Comparison of ENCODE assay signal across 10 mouse cellular contexts in the genomic region with DNA sequence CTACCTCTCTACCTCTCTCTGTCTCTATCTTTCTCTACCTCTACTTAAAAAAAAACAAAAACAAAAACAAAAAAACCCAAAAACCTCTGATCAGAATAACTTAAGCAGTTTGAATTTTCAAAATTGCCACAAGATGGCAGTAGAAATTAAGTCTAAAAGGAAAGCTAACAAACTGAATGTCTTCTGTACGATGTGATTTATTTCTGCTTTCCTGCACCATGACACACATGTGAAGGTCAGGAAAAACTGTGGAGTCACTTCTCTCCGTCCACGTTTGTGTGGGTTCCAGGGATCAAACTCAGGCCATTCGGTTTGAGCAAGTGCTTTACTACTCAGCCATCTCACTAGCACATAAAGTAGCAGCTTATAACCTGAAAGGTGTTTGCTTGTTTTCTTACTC. TPM values are rescaled to one million over a fixed set of nuclear protein-coding genes. Genes with fewer than 3 reads are reported as not detected.
DNase-seq lines count a peak whose midpoint lies in the region; ATAC-seq and TF ChIP-seq lines count a peak whose summit lies in the region.
"Had no signal": no experiment of that assay in that cellular context is flagged by ENCODE, and none has a peak within 500 bp of the region (broad histone marks: within the 10 kb centered on the region; RNA-seq: fewer than 3 reads in every experiment).

No protein-coding gene starts in this region.

- no peak for ATAC-seq in CD4-positive, CD25-positive, alpha-beta regulatory T cell, adult 4 months
- ATAC-seq in kidney, embryonic 16.5 days (ENCODE audit: low FRiP score, low TSS enrichment) = no peak
- ATAC-seq in embryonic facial prominence, embryonic 14.5 days (ENCODE audit: low read depth) = no peak; the same call in 1 of the 2 replicates
- ATAC-seq in stomach, postnatal 0 days (ENCODE audit: low FRiP score, low TSS enrichment) = no peak
- no peak for ATAC-seq in midbrain, embryonic 15.5 days (replicated peaks)

- TF ChIP-seq RAD21 in MEL (IDR thresholded peaks at IDR 0.05; ENCODE audit: low read depth, low read length) = peak; percentile 76

- TF ChIP-seq EP300 in MEL (IDR thresholded peaks at IDR 0.05; ENCODE audit: low read depth in 1 of 2, low read length in 2 of 2) = no peak
- no peak for TF ChIP-seq EP300 in stomach, postnatal 0 days (optimal IDR thresholded peaks at IDR 0.05)

- no peaks in the 10 kb centered on the region for H3K36me3 ChIP-seq in kidney, embryonic 16.5 days (ENCODE audit: insufficient read depth, low read length)
- H3K36me3 ChIP-seq in MEL (ENCODE audit: control insufficient read depth in 1 of 2, insufficient read depth in 2 of 2, low read length in 2 of 2) = no peaks in the 10 kb centered on the region
- no peaks in the 10 kb centered on the region for H3K36me3 ChIP-seq in embryonic facial prominence, embryonic 14.5 days (ENCODE audit: control insufficient read depth, insufficient read depth, low read length)
- no peaks in the 10 kb centered on the region for H3K36me3 ChIP-seq in stomach, postnatal 0 days (ENCODE audit: control insufficient read depth, insufficient read depth, low read length)
- H3K36me3 ChIP-seq in midbrain, embryonic 15.5 days (replicated peaks) = no peaks in the 10 kb centered on the region

- peak; percentile 63 for DNase-seq in CD4-positive, CD25-positive, alpha-beta regulatory T cell, adult 2 months (ENCODE audit: low read depth, low spot score)
- peak; percentile 43 for DNase-seq in kidney, adult 18-20 months
- peak; percentile 63 for DNase-seq in MEL (ENCODE audit: low read depth, low spot score)
- peak; percentile 76 for DNase-seq in embryonic facial prominence, embryonic 14.5 days (ENCODE audit: low spot score)
- DNase-seq in stomach, postnatal 0 days (ENCODE audit: low spot score) = no peak

- peaks cover 9% of the 10 kb centered on the region; the same call in 1 of the 2 replicates for H3K27me3 ChIP-seq in kidney, embryonic 16.5 days (ENCODE audit: insufficient read depth, low read length)
- peaks cover 3 to 11% of the 10 kb centered on the region in 2 experiments; a peak in 2 of 4 replicates for H3K27me3 ChIP-seq in MEL (ENCODE audit: control insufficient read depth in 1 of 2, insufficient read depth in 2 of 2, low read length in 2 of 2)
- H3K27me3 ChIP-seq in embryonic facial prominence, embryonic 14.5 days (replicated peaks; ENCODE audit: control insufficient read depth, insufficient read depth, low read length) = no peaks in the 10 kb centered on the region
- H3K27me3 ChIP-seq in stomach, postnatal 0 days (ENCODE audit: control insufficient read depth, insufficient read depth, low read length) = no peaks in the 10 kb centered on the region
- H3K27me3 ChIP-seq in midbrain, embryonic 15.5 days (replicated peaks) = peaks cover 5% of the 10 kb centered on the region; the same call in 1 of the 2 replicates

- WGBS in kidney, embryonic 16.5 days = 3% methylated on average over 4 of the region's 4 CpGs
- 3% methylated on average over 4 of the region's 4 CpGs for WGBS in embryonic facial prominence, embryonic 14.5 days
- WGBS in stomach, postnatal 0 days = 1% methylated on average over 4 of the region's 4 CpGs
- WGBS in midbrain, embryonic 15.5 days = 4% methylated on average over 4 of the region's 4 CpGs

- H3K9ac ChIP-seq in kidney, embryonic 16.5 days (replicated peaks; ENCODE audit: low read length) = no peak overlapping the region
- H3K9ac ChIP-seq in MEL (ENCODE audit: control insufficient read depth, low read depth, low read length, poor library complexity, severe bottlenecking) = no peak overlapping the region
- no peak overlapping the region for H3K9ac ChIP-seq in embryonic facial prominence, embryonic 14.5 days (ENCODE audit: low read depth, low read length)
- no peak overlapping the region for H3K9ac ChIP-seq in stomach, postnatal 0 days (ENCODE audit: low read length)
- H3K9ac ChIP-seq in midbrain, embryonic 15.5 days = no peak overlapping the region

- no peak overlapping the region for H3K4me3 ChIP-seq in kidney, embryonic 16.5 days (ENCODE audit: low read length)
- no peak overlapping the region for H3K4me3 ChIP-seq in MEL (ENCODE audit: control insufficient read depth in 1 of 2, insufficient read depth in 1 of 2, low read depth in 2 of 2, low read length in 2 of 2)
- no peak overlapping the region for H3K4me3 ChIP-seq in embryonic facial prominence, embryonic 14.5 days (ENCODE audit: low read depth, low read length)
- H3K4me3 ChIP-seq in stomach, postnatal 0 days (ENCODE audit: low read depth, low read length) = no peak overlapping the region
- no peak overlapping the region for H3K4me3 ChIP-seq in midbrain, embryonic 15.5 days

- no peak for TF ChIP-seq POLR2A in MEL (IDR thresholded peaks at IDR 0.05; ENCODE audit: control insufficient read depth in 1 of 2, insufficient read depth in 1 of 2, low read depth in 1 of 2, low read length in 2 of 2, poor library complexity in 1 of 2)

- H3K9me3 ChIP-seq in kidney, embryonic 16.5 days (ENCODE audit: low read length) = no peaks in the 10 kb centered on the region
- H3K9me3 ChIP-seq in MEL (replicated peaks; ENCODE audit: insufficient read depth, low read length) = no peaks in the 10 kb centered on the region
- no peaks in the 10 kb centered on the region for H3K9me3 ChIP-seq in embryonic facial prominence, embryonic 14.5 days (ENCODE audit: control insufficient read depth, low read length)
- H3K9me3 ChIP-seq in stomach, postnatal 0 days (ENCODE audit: control insufficient read depth, low read length) = no peaks in the 10 kb centered on the region
- H3K9me3 ChIP-seq in midbrain, embryonic 15.5 days = no peaks in the 10 kb centered on the region

- peak in 2 of 3 experiments; percentile 28 to 67; a peak in 3 of 6 replicates for TF ChIP-seq CTCF in MEL (IDR thresholded peaks at IDR 0.05 in 2 of 3, conservative IDR thresholded peaks at IDR 0.05 in 1 of 3; ENCODE audit: control insufficient read depth in 1 of 3, insufficient read depth in 1 of 3, low read depth in 2 of 3, low read length in 3 of 3, poor library complexity in 1 of 3, severe bottlenecking in 1 of 3)
- TF ChIP-seq CTCF in stomach, postnatal 0 days (IDR thresholded peaks at IDR 0.05; ENCODE audit: low read depth) = peak; percentile 73

- peaks cover 3% of the 10 kb centered on the region for H3K4me1 ChIP-seq in kidney, embryonic 16.5 days (ENCODE audit: insufficient read depth, low read length)
- no peaks in the 10 kb centered on the region for H3K4me1 ChIP-seq in MEL (ENCODE audit: control insufficient read depth in 1 of 2, insufficient read depth in 2 of 2, low read length in 2 of 2)
- H3K4me1 ChIP-seq in embryonic facial prominence, embryonic 14.5 days (ENCODE audit: control insufficient read depth, insufficient read depth, low read length) = no peaks in the 10 kb centered on the region
- no peaks in the 10 kb centered on the region for H3K4me1 ChIP-seq in stomach, postnatal 0 days (replicated peaks; ENCODE audit: control insufficient read depth, insufficient read depth)
- H3K4me1 ChIP-seq in midbrain, embryonic 15.5 days = no peaks in the 10 kb centered on the region

- no peaks in the 10 kb centered on the region for H3K79me2 ChIP-seq in MEL (ENCODE audit: control insufficient read depth, insufficient read depth, low read length, poor library complexity)

- no peak overlapping the region for H3K27ac ChIP-seq in kidney, embryonic 16.5 days (ENCODE audit: low read length)
- H3K27ac ChIP-seq in MEL (ENCODE audit: control insufficient read depth, low read depth, low read length) = no peak overlapping the region
- no peak overlapping the region for H3K27ac ChIP-seq in embryonic facial prominence, embryonic 14.5 days (replicated peaks; ENCODE audit: low read depth, low read length)
- H3K27ac ChIP-seq in stomach, postnatal 0 days (replicated peaks) = no peak overlapping the region
- no peak overlapping the region for H3K27ac ChIP-seq in midbrain, embryonic 15.5 days
- H3K27ac ChIP-seq: macrophage had no signal

- H3K4me2 ChIP-seq in kidney, embryonic 16.5 days (replicated peaks; ENCODE audit: low read depth, low read length) = no peak overlapping the region
- H3K4me2 ChIP-seq in embryonic facial prominence, embryonic 14.5 days (ENCODE audit: low read depth, low read length) = no peak overlapping the region
- no peak overlapping the region; the same call in 1 of the 2 replicates for H3K4me2 ChIP-seq in stomach, postnatal 0 days (replicated peaks; ENCODE audit: low read depth)
- no peak overlapping the region for H3K4me2 ChIP-seq in midbrain, embryonic 15.5 days

RNA-seq across cellular contexts. Expression of a gene that starts 27.3 kb away (rescaled TPM):
- 1 to 10 TPM; 3.4 to 7.6 TPM for polyA plus RNA-seq in CD4-positive, CD25-positive, alpha-beta regulatory T cell, adult 4 months (2017; shearing (Covaris generic))
- 18.0 and 19.9 TPM in 2 replicates for polyA plus RNA-seq in kidney, embryonic 16.5 days (2015; fragmentation: Nextera tagmentation; extraction: Ambion mirVana)
- total RNA-seq in MEL (2012; rRNA removed) = 4.7 and 4.9 TPM in 2 replicates
- polyA plus RNA-seq in MEL (2012; ENCODE audit: insufficient read depth in 1 of 2, insufficient read length in 2 of 2, low read depth in 1 of 2, low replicate concordance in 2 of 2, missing spikeins in 1 of 2) = 1 to 10 TPM in 1 of 2 experiments, not detected in 1; 8.5 TPM
- polyA plus RNA-seq in embryonic facial prominence, embryonic 14.5 days (2014; fragmentation: Nextera tagmentation; extraction: Ambion mirVana) = 9.1 and 11.5 TPM in 2 replicates
- polyA plus RNA-seq in stomach, postnatal 0 days (2015; fragmentation: Nextera tagmentation; extraction: Ambion mirVana) = 4.5 and 5.0 TPM in 2 replicates
- 13.6 and 14.5 TPM in 2 replicates for polyA plus RNA-seq in midbrain, embryonic 15.5 days (2015; fragmentation: Nextera tagmentation; extraction: Ambion mirVana)

RNA-seq across cellular contexts. Expression of a gene that starts 29.5 kb away (rescaled TPM):
- polyA plus RNA-seq in CD4-positive, CD25-positive, alpha-beta regulatory T cell, adult 4 months (2017; shearing (Covaris generic)) = not detected
- 0.16 and 0.59 TPM in 2 replicates for polyA plus RNA-seq in kidney, embryonic 16.5 days (2015; fragmentation: Nextera tagmentation; extraction: Ambion mirVana)
- total RNA-seq in MEL (2012; rRNA removed) = not detected in 2 replicates
- not detected for polyA plus RNA-seq in MEL (2012; ENCODE audit: insufficient read depth in 1 of 2, insufficient read length in 2 of 2, low read depth in 1 of 2, low replicate concordance in 2 of 2, missing spikeins in 1 of 2)
- not detected in 2 replicates for polyA plus RNA-seq in embryonic facial prominence, embryonic 14.5 days (2014; fragmentation: Nextera tagmentation; extraction: Ambion mirVana)
- polyA plus RNA-seq in stomach, postnatal 0 days (2015; fragmentation: Nextera tagmentation; extraction: Ambion mirVana) = not detected in 2 replicates
- polyA plus RNA-seq in midbrain, embryonic 15.5 days (2015; fragmentation: Nextera tagmentation; extraction: Ambion mirVana) = not detected in 2 replicates
- polyA plus RNA-seq: C2C12, macrophage had no signal

RNA-seq across cellular contexts. Expression of a gene that starts 33.9 kb away (rescaled TPM):
- 1 to 10 TPM in 1 of 2 experiments, not detected in 1; 1.1 TPM for polyA plus RNA-seq in CD4-positive, CD25-positive, alpha-beta regulatory T cell, adult 4 months (2017; shearing (Covaris generic))
- 1.6 and 1.7 TPM in 2 replicates for polyA plus RNA-seq in kidney, embryonic 16.5 days (2015; fragmentation: Nextera tagmentation; extraction: Ambion mirVana)
- 0.56 and 0.73 TPM in 2 replicates for total RNA-seq in MEL (2012; rRNA removed)
- 1 to 10 TPM in 1 of 2 experiments, not detected in 1; 1.2 TPM for polyA plus RNA-seq in MEL (2012; ENCODE audit: insufficient read depth in 1 of 2, insufficient read length in 2 of 2, low read depth in 1 of 2, low replicate concordance in 2 of 2, missing spikeins in 1 of 2)
- 2.1 and 2.4 TPM in 2 replicates for polyA plus RNA-seq in embryonic facial prominence, embryonic 14.5 days (2014; fragmentation: Nextera tagmentation; extraction: Ambion mirVana)
- polyA plus RNA-seq in stomach, postnatal 0 days (2015; fragmentation: Nextera tagmentation; extraction: Ambion mirVana) = 1.7 and 2.2 TPM in 2 replicates
- polyA plus RNA-seq in midbrain, embryonic 15.5 days (2015; fragmentation: Nextera tagmentation; extraction: Ambion mirVana) = 3.3 and 3.4 TPM in 2 replicates

RNA-seq across cellular contexts. Expression of a gene that starts 39.7 kb away (rescaled TPM):
- polyA plus RNA-seq in CD4-positive, CD25-positive, alpha-beta regulatory T cell, adult 4 months (2017; shearing (Covaris generic)) = 1 to 10 TPM; 1.3 to 2.7 TPM
- 5.0 and 5.1 TPM in 2 replicates for polyA plus RNA-seq in kidney, embryonic 16.5 days (2015; fragmentation: Nextera tagmentation; extraction: Ambion mirVana)
- total RNA-seq in MEL (2012; rRNA removed) = 10.5 and 12.5 TPM in 2 replicates
- polyA plus RNA-seq in MEL (2012; ENCODE audit: insufficient read depth in 1 of 2, insufficient read length in 2 of 2, low read depth in 1 of 2, low replicate concordance in 2 of 2, missing spikeins in 1 of 2) = 10 to 100 TPM in 1 of 2 experiments, not detected in 1; 18.8 TPM
- 4.5 and 4.8 TPM in 2 replicates for polyA plus RNA-seq in embryonic facial prominence, embryonic 14.5 days (2014; fragmentation: Nextera tagmentation; extraction: Ambion mirVana)
- polyA plus RNA-seq in stomach, postnatal 0 days (2015; fragmentation: Nextera tagmentation; extraction: Ambion mirVana) = 4.3 and 4.7 TPM in 2 replicates
- 4.1 and 4.8 TPM in 2 replicates for polyA plus RNA-seq in midbrain, embryonic 15.5 days (2015; fragmentation: Nextera tagmentation; extraction: Ambion mirVana)

RNA-seq across cellular contexts. Expression of a gene that starts 39.8 kb away (rescaled TPM):
- polyA plus RNA-seq in CD4-positive, CD25-positive, alpha-beta regulatory T cell, adult 4 months (2017; shearing (Covaris generic)) = not detected
- 0.16 and 0.45 TPM in 2 replicates for polyA plus RNA-seq in kidney, embryonic 16.5 days (2015; fragmentation: Nextera tagmentation; extraction: Ambion mirVana)
- 0.58 and 0.88 TPM in 2 replicates for total RNA-seq in MEL (2012; rRNA removed)
- polyA plus RNA-seq in MEL (2012; ENCODE audit: insufficient read depth in 1 of 2, insufficient read length in 2 of 2, low read depth in 1 of 2, low replicate concordance in 2 of 2, missing spikeins in 1 of 2) = 1 to 10 TPM in 1 of 2 experiments, not detected in 1; 3.4 TPM
- not detected in 2 replicates for polyA plus RNA-seq in embryonic facial prominence, embryonic 14.5 days (2014; fragmentation: Nextera tagmentation; extraction: Ambion mirVana)
- 1.2 TPM in 2 replicates for polyA plus RNA-seq in stomach, postnatal 0 days (2015; fragmentation: Nextera tagmentation; extraction: Ambion mirVana)
- not detected in 2 replicates for polyA plus RNA-seq in midbrain, embryonic 15.5 days (2015; fragmentation: Nextera tagmentation; extraction: Ambion mirVana)
